Mouse (Mus musculus): ENCODE measurements around the gene 4930505A04Rik.
"Not testable (repeated sequence)": the region's sequence is repeated elsewhere in the genome, so short reads cannot be mapped to it uniquely, and the experiment has no call there.

4930505A04Rik gene

GRCm38 (mm10) chr11:30471751-30472593 lies at the start of gene 4930505A04Rik:
TSS of gene 4930505A04Rik (minus strand) at chr11:30471827.
- peak; percentile 77 for DNase-seq (ENCODE audit: low spot score)

DNA sequence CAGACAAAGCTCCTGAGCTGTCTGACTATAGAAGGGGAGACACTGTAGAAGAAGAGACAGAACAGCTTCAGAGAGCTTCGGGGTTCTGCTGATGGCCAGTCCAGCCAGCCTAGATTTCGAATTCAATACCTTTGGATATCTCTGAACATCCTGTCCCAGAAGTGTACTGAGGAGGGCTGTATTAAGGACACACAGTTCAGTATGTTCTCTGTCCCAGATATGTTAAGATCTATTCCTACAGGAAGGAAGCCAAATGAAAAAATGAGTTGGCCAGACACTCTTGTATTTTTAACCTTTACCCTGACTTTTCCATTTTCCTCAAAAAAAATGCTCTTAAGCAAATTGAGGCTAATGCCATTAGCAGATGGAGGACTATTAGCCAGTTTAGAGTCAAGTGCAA lies 45.5 kb upstream of the 4930505A04Rik start:
- peak; percentile 19 for DNase-seq (ENCODE audit: low spot score)

DNA sequence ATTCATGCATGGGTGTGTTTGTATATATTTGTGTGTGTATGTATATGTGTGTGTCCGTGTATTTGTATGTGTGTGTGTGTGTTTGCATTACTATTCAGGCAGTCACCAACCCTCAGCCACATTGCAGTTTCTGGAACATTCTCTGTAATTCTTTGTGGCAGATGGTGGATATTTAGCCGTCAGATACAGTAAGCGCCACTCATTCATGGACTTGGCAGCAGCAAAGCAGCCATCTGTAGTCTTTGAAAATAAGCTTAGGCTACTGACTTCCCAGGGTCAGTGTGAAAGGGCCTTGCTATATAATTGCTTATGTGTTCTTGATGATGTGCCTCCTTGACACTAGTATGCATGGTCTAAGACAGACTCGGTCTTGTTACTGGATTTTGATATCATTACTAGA lies 36.6 kb upstream of the 4930505A04Rik start:
- no peak for DNase-seq (ENCODE audit: low spot score)

DNA sequence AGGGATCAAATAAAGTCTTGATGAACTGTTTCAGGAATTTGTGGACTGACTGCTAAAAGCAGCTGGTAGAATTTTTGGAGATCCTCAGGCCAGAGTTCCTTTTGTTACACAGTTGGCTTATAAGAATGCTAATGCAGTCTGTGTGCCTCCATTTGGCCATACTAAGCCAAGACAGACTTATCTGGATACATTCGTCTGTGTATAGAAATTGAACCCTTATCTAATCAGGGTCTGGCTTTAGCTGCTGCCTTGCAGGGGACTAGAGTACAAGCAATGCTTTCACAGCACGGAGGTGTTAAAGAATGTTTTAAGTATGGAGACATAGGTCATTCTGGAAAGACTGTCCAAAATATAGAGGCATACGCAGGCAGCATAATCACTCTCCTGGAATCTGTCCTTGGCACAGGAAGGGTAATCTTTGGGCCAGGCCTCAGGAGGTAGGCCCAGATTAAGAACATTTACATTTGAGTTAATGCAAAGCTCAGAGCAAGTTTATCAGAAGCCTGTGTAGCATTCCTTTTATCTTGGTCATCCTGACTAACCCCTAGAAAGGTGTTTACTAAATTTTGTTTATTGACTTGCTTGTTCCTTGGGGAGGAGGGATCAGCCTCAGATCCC lies 27.2 kb upstream of the 4930505A04Rik start:
- DNase-seq (ENCODE audit: low spot score) = no peak

GRCm38 (mm10) chr11:30497151-30497550 lies 25.5 kb upstream of the 4930505A04Rik start:
- DNase-seq (ENCODE audit: low spot score) = no peak

DNA sequence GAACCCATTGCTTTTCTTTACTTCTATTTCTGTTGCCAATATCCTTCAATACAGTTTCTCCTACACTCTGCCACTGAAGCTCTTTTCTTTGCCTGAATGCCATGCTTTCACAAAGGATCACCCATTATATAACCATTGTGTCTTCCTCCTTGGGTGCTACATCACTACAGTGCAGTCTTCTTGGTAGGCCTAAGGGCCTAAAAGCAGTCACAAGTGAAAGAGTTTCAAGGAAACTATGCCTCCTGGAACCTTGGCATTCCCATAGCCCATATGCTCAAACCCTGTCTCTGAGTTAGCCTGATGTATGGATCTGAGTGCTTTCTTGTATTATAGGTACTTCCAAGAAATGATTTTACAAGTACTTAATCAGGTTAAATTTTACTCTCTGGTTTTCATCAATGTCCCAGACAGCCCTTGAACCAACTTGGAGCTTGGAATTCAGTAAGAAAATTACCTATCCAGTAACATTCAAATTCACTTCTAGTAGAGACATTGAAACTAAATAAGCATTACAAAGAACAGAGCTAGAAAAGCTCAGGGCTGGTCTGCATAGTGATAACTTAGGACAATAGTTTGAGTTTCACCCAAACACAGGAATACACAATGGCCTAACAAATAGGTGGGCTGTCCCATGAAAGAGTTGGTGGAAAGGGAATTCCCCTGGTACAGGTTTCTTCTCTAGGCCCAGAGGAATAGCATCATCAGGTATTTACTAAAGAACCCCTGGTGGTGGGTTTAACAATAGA lies 20.1 kb upstream of the 4930505A04Rik start:
- DNase-seq (ENCODE audit: low spot score) = no peak

GRCm38 (mm10) chr11:30488183-30488582 lies 16.6 kb upstream of the 4930505A04Rik start:
- DNase-seq (ENCODE audit: low spot score) = no peak

GRCm38 (mm10) chr11:30483286-30483685 lies 11.7 kb upstream of the 4930505A04Rik start:
- DNase-seq (ENCODE audit: low spot score) = no peak

GRCm38 (mm10) chr11:30471187-30471586 lies 440 bp downstream of the 4930505A04Rik start:
- DNase-seq (ENCODE audit: low spot score) = no peak

DNA sequence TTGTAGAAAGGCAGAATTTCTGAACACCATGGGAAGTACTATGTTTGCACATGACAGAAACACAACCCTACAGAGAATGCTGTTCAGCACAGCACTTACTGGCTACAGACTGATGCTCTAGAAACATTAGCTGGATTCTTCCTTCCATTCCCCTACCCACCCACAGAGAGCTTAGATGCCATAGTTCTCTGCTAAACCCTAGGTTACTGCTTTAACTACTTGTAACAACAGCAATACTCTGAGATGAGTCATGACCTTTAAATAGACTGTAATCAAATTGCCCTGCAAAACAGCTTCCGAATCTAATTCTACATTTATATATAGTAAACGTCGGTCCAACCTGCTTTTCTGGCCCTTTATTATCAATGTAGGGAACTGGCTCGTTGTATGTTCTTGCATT lies 17.3 kb downstream of the 4930505A04Rik start:
- no peak for DNase-seq (ENCODE audit: low spot score)

GRCm38 (mm10) chr11:30448126-30448525 lies 23.5 kb downstream of the 4930505A04Rik start:
- DNase-seq (ENCODE audit: low spot score) = no peak

DNA sequence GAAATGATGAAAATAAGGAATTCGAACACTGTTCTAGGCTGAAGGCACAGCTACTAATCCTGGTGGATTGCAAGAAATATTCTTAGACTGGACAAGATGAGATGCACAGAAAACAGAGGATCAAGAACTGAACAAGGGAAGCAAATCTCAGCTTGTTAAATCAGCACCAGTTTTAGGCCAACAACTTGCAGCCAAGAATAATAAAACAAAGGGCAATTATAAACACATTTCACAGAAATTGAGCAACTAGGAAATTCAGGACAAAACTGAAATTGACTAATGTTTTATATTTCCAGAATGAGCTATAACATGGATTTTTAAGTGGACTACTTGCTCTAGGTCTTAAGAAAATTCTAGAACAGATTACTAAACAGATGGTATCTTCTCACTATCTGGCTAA lies 24.1 kb downstream of the 4930505A04Rik start:
- no peak for DNase-seq (ENCODE audit: low spot score)

GRCm38 (mm10) chr11:30444192-30444905 lies 27.3 kb downstream of the 4930505A04Rik start:
- DNase-seq (ENCODE audit: low spot score) = not testable (repeated sequence)

GRCm38 (mm10) chr11:30443746-30444145 lies 27.9 kb downstream of the 4930505A04Rik start:
- DNase-seq (ENCODE audit: low spot score) = no peak

DNA sequence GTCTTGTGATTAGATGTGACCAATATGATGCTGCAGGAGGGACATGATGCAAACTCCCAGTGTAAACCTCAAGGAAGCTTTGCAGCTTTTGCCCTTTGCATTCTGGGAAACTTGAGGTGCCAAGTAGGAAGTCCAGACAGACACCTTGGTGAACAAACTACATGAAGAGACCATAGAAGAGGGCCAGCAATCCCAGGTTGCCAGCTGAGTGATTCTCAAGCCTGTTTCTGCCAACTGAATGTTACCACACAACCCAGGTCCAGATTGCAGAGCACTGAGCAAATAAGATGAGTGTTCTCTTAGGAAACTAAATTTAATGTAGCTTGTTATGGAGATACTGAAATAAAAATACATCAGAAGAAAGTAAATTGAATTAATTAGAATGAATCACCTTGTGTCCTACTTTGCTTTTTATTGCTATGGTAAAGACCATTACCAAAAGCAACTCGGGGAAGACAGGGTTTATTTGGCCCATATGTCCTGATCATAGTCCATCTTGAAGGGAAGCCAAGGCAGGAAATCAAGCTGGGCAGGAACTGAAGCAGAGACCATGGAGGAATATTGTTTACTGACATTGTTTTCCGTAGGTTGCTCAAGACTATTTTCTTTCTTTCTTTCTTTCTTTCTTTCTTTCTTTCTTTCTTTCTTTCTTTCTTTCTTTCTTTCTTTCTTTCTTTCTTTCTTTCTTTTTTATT lies 38.2 kb downstream of the 4930505A04Rik start:
- no peak for DNase-seq (ENCODE audit: low spot score)

DNA sequence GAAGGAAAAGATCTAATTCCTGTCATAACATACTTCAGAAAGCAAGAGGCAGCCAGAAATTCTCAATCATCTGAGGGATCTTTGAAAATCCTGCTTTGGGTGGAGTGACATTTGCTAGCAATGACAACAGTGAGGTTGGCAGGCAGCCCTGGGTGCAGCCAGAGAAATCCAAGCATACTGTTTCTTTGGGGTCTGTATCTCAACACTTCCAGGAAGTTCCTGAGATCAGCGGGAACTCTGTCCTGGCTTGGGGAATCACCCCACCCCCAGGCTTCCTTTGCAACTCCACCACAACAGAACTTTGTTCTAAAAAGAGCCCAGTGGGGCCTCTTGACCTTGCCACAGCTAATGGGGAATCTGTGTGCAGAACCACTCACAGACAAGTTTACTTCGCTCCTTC lies 66.0 kb downstream of the 4930505A04Rik start:
- DNase-seq (ENCODE audit: low spot score) = no peak

- DNase-seq (ENCODE audit: low spot score) = no peak
Measured at GRCm38 (mm10) chr11:30404619-30405200, 66.9 kb downstream of the 4930505A04Rik start.

DNA sequence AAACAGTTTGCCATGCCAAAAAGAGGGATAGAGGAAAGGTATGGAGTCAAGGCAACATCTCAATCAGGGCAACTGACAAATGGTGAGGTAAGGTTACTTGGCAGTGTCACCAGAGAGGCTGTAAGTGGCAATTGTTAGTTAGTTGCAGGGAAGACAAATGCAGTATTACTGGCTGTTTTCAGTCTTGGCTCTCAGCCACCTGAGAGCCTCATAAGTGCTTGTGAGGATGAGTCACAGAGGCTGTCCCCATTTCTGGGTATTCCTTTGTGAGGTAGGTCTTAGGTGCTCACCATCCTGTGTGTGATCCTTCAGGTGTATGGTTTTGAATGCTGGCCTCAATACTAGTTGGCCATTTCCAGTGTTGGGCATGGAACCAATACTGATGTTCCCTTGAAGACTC lies 77.3 kb downstream of the 4930505A04Rik start:
- DNase-seq (ENCODE audit: low spot score) = no peak

DNA sequence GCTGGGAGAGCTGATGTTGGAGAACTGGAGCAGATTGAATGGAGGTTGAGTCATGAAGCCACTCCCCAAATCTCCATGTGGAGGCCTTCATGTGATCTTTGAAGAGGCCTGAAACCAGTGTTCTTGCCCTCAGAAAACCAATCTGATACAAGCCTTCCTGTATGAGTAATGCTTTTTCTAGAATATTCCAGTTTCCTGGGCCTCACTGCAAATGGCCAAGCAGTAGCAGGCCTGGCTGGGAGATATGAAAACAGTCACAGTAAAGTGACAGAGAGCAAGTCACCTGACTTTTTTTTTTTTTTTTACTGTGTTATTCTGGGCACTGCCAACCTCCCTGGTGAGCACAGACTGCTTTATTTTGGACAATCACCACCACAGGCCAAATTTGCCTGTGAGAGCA lies 88.6 kb downstream of the 4930505A04Rik start:
- DNase-seq (ENCODE audit: low spot score) = no peak

Data from testis, postnatal 14 days (tissue).